Mouse (Mus musculus) lung, adult 2 months (tissue): ENCODE measurements around the gene Tspan31.

Source experiments
- CTCF ChIP-seq: fragments of 200-500 bp; IDR thresholded peaks from 2 replicates; pipeline ENCODE4 v1.5.1; 2011; ENCODE audit warnings: mild to moderate bottlenecking, low read length, control low read depth; ENCODE audit not compliant: insufficient read depth
- POLR2A ChIP-seq: fragments of 200-500 bp; IDR thresholded peaks from 2 replicates; pipeline ENCODE4 v1.6.1; 2011; ENCODE audit warnings: low read depth, mild to moderate bottlenecking, control low read depth, low read length, borderline replicate concordance; ENCODE audit errors: extremely low read depth

DNA sequence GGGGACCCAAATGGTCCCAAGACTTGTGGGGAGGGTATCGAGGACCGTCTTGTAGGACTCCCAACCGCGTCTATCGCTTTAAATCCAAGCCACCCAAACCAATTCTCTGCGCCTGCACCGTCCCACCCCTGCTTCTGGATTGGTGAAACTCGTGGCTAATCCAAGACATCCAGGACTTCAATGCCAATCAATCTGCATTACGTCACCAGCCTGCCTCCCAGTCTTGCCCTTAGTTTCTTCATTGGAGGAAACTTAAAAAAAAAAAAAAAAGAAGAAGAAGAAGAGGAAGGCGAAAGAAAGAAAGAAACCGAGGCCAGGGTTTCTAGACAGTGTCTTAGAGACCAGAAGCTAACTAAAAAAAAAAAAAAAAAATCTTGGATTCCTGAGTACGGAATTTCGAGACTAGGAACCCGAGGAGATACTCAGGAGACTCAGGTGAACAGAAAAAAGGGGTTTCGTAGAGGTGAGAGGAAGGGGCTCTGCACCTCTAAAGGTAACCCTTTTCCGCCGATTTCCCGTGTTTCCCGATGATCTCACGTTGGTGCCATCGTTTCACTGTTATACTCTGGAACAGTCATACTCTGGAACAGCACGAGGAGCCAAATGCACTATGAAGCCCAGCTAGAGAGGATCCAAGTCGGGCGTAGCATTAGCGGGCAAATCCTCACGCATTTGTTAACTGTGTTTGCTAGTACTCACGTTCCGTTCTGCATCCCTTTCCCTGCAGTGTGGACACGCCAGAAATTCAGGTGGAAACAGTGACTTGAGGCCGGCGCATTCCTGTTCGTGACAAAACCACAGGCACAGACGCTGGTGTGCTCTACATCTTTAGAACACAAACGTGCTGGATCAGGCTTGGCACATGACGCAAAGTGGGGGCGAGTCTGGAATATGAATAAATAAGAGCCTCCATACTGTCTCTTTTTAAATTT is at the start of gene Tspan31:
- TF ChIP-seq CTCF, result no peak
- TF ChIP-seq POLR2A, result peak; percentile 80; the same call in 1 of the 2 replicates
